Comparison of ENCODE assay signal across 16 mouse cellular contexts in genomic region chr5:76701127-76701853, GRCm38 (mm10). TPM values are rescaled to one million over a fixed set of nuclear protein-coding genes. Genes with fewer than 3 reads are reported as not detected.
DNase-seq lines count a peak whose midpoint lies in the region; ATAC-seq and TF ChIP-seq lines count a peak whose summit lies in the region.
"Had no signal": no experiment of that assay in that cellular context is flagged by ENCODE, and none has a peak within 500 bp of the region (broad histone marks: within the 10 kb centered on the region; RNA-seq: fewer than 3 reads in every experiment).

No protein-coding gene starts in this region.

- peak overlapping the region; percentile 49; the same call in 1 of the 2 replicates for H3K27ac ChIP-seq in gastrocnemius, adult 2 months
- no peak overlapping the region for H3K27ac ChIP-seq in lung, embryonic 14.5 days (ENCODE audit: low read depth)
- peak overlapping the region; percentile 23; the same call in 1 of the 2 replicates for H3K27ac ChIP-seq in intestine, embryonic 16.5 days (ENCODE audit: low read length)
- H3K27ac ChIP-seq: kidney, embryonic 15.5 days; stomach, embryonic 15.5 days had no signal

- DNase-seq in gastrocnemius, adult 2 months = no peak
- DNase-seq in gastrocnemius, adult 8-10 months (ENCODE audit: low spot score in 2 of 2) = no peak
- DNase-seq in lung, embryonic 14.5 days = peak; percentile 13
- DNase-seq in lung, postnatal 4 days = no peak
- DNase-seq in brain, adult 2 months (ENCODE audit: low read depth, low spot score) = peak; percentile 59
- no peak for DNase-seq in layer of hippocampus, postnatal 10 days (ENCODE audit: low spot score in 2 of 2)
- DNase-seq in left cerebral cortex, adult 11 months (ENCODE audit: low spot score) = no peak
- DNase-seq: adrenal gland, postnatal 25 days; B cell, adult 2 months; gastrocnemius, postnatal 25 days; right cerebral cortex, postnatal 14 days; thymus, postnatal 4 days had no signal

- H3K36me3 ChIP-seq in lung, embryonic 14.5 days (ENCODE audit: insufficient read depth) = no peaks in the 10 kb centered on the region
- no peaks in the 10 kb centered on the region for H3K36me3 ChIP-seq in intestine, embryonic 16.5 days (ENCODE audit: control insufficient read depth, insufficient read depth, low read length)
- H3K36me3 ChIP-seq: kidney, embryonic 15.5 days; stomach, embryonic 15.5 days had no signal

- no peaks in the 10 kb centered on the region for H3K27me3 ChIP-seq in lung, embryonic 14.5 days (ENCODE audit: insufficient read depth, low read length)
- no peaks in the 10 kb centered on the region for H3K27me3 ChIP-seq in intestine, embryonic 16.5 days (replicated peaks; ENCODE audit: control insufficient read depth, insufficient read depth, low read length)
- H3K27me3 ChIP-seq: kidney, embryonic 15.5 days; stomach, embryonic 15.5 days had no signal

- no peak for TF ChIP-seq CTCF in gastrocnemius, adult 2 months (IDR thresholded peaks at IDR 0.05)
- no peak for TF ChIP-seq CTCF in lung, embryonic 14.5 days (IDR thresholded peaks at IDR 0.05; ENCODE audit: low read depth)

- no peak overlapping the region for H3K9ac ChIP-seq in lung, embryonic 14.5 days
- no peak overlapping the region for H3K9ac ChIP-seq in intestine, embryonic 16.5 days (ENCODE audit: low read depth, low read length)
- H3K9ac ChIP-seq: kidney, embryonic 15.5 days; stomach, embryonic 15.5 days had no signal

- no peak overlapping the region for H3K4me2 ChIP-seq in lung, embryonic 14.5 days
- H3K4me2 ChIP-seq in intestine, embryonic 16.5 days (ENCODE audit: low read depth, low read length) = no peak overlapping the region
- H3K4me2 ChIP-seq: kidney, embryonic 15.5 days; stomach, embryonic 15.5 days had no signal

- H3K4me3 ChIP-seq in gastrocnemius, adult 2 months = no peak overlapping the region
- no peak overlapping the region for H3K4me3 ChIP-seq in lung, embryonic 14.5 days (ENCODE audit: low read depth, low read length)
- no peak overlapping the region for H3K4me3 ChIP-seq in intestine, embryonic 16.5 days (ENCODE audit: low read length)
- H3K4me3 ChIP-seq: kidney, embryonic 15.5 days; stomach, embryonic 15.5 days had no signal

- intact Hi-C loops in gastrocnemius, adult 2 months (cut with DNase I) = no loop called here

- H3K9me3 ChIP-seq in lung, embryonic 14.5 days (ENCODE audit: low read depth, low read length) = no peaks in the 10 kb centered on the region
- no peaks in the 10 kb centered on the region for H3K9me3 ChIP-seq in intestine, embryonic 16.5 days (ENCODE audit: control insufficient read depth, low read length)
- H3K9me3 ChIP-seq: kidney, embryonic 15.5 days; stomach, embryonic 15.5 days had no signal

- peak; percentile 39; the same call in 1 of the 2 replicates for ATAC-seq in lung, embryonic 14.5 days (ENCODE audit: insufficient read depth)
- no peak for ATAC-seq in intestine, embryonic 16.5 days

- 75% methylated on average over 13 of the region's 13 CpGs for WGBS in lung, embryonic 14.5 days
- WGBS in intestine, embryonic 16.5 days = 69% methylated on average over 13 of the region's 13 CpGs

- H3K4me1 ChIP-seq in lung, embryonic 14.5 days (ENCODE audit: insufficient read depth) = 0 out of 2 replicates have a peak, but pooled peaks cover 15% of the 10 kb centered on the region
- peaks cover 24% of the 10 kb centered on the region for H3K4me1 ChIP-seq in intestine, embryonic 16.5 days (ENCODE audit: control insufficient read depth, insufficient read depth, low read length)

RNA-seq across cellular contexts. Expression of gene C530008M17Rik, which starts 45.0 kb away (rescaled TPM):
- total RNA-seq in gastrocnemius, adult 2 months (2021) = 1 to 10 TPM; 1.8 to 2.4 TPM
- 1 to 10 TPM; 1.4 to 2.1 (median 1.9) TPM for total RNA-seq in gastrocnemius, adult 8-10 months (2022)
- polyA plus RNA-seq in lung, embryonic 14.5 days (2014; fragmentation: Nextera tagmentation; extraction: Ambion mirVana) = 11.2 and 14.8 TPM in 2 replicates
- 10.6 and 11.1 TPM in 2 replicates for polyA plus RNA-seq in intestine, embryonic 16.5 days (2015; fragmentation: Nextera tagmentation; extraction: Ambion mirVana)
- total RNA-seq in layer of hippocampus, postnatal 10 days (2021) = 100 to 1,000 TPM; 197 to 205 TPM
- total RNA-seq: monocyte, adult 5-6 weeks had no signal

Comparison
In these comparisons a context has a peak if more than half of its experiments do, and no peak if none do; other contexts are left out.
1. DNase-seq: peak in lung, embryonic 14.5 days (single experiment) and brain, adult 2 months (single experiment); none in gastrocnemius, adult 2 months (single experiment), gastrocnemius, adult 8-10 months (0 of 2), lung, postnatal 4 days (0 of 2), layer of hippocampus, postnatal 10 days (0 of 2) and left cerebral cortex, adult 11 months (single experiment).
2. RNA of gene C530008M17Rik, which starts 45.0 kb away (total RNA-seq): 197 to 205 TPM in layer of hippocampus, postnatal 10 days; 1.8 to 2.4 TPM in gastrocnemius, adult 2 months and 1.4 to 2.1 TPM in gastrocnemius, adult 8-10 months; every median in the first group is over 10 times any median in the second.